Mouse (Mus musculus): ENCODE results near the gene Cpvl. TPM values are rescaled to one million over a fixed set of nuclear protein-coding genes. Genes with fewer than 3 reads are reported as not detected.

Cpvl gene
- total RNA-seq (2021) = not detected

GRCm38 (mm10) chr6:53978571-53978970 lies at the start of gene Cpvl:
Cpvl (minus strand) TSS chr6:53978671.
- no peak for DNase-seq
- intact Hi-C loops (cut with DNase I) = no loop called here

- intact Hi-C loops (cut with DNase I) = loop anchor here (5.0 kb wide), 1 partner anchor 62 kb away; no protein-coding TSS in a partner anchor
- DNase-seq = no peak
Measured at GRCm38 (mm10) chr6:54023846-54024245, 45.4 kb upstream of the Cpvl start.

GRCm38 (mm10) chr6:54021123-54021789 lies 42.8 kb upstream of the Cpvl start:
- intact Hi-C loops (cut with DNase I) = loop anchor here (5.0 kb wide), 1 partner anchor 59 kb away; no protein-coding TSS in a partner anchor
- peak; percentile 29 to 48 for DNase-seq

GRCm38 (mm10) chr6:54018861-54019260 lies 40.4 kb upstream of the Cpvl start:
- intact Hi-C loops (cut with DNase I) = no loop called here
- peak; percentile 25 to 26 for DNase-seq

GRCm38 (mm10) chr6:54018038-54018437 lies 39.6 kb upstream of the Cpvl start:
- DNase-seq = no peak
- intact Hi-C loops (cut with DNase I) = no loop called here

GRCm38 (mm10) chr6:54012163-54012562 lies 33.7 kb upstream of the Cpvl start:
- no peak for DNase-seq
- intact Hi-C loops (cut with DNase I) = no loop called here

- intact Hi-C loops (cut with DNase I) = no loop called here
- no peak for DNase-seq
Measured at GRCm38 (mm10) chr6:54010362-54010761, 31.9 kb upstream of the Cpvl start.

GRCm38 (mm10) chr6:54009293-54009692 lies 30.8 kb upstream of the Cpvl start:
- DNase-seq = no peak
- intact Hi-C loops (cut with DNase I) = no loop called here

GRCm38 (mm10) chr6:54008448-54009120 lies 30.1 kb upstream of the Cpvl start:
- intact Hi-C loops (cut with DNase I) = no loop called here
- DNase-seq = no peak

GRCm38 (mm10) chr6:54005302-54005701 lies 26.8 kb upstream of the Cpvl start:
- no peak for DNase-seq
- intact Hi-C loops (cut with DNase I) = no loop called here

- no peak for DNase-seq
- intact Hi-C loops (cut with DNase I) = no loop called here
Measured at GRCm38 (mm10) chr6:53996226-53996955, 17.9 kb upstream of the Cpvl start.

- DNase-seq = no peak
- intact Hi-C loops (cut with DNase I) = no loop called here
Measured at GRCm38 (mm10) chr6:53995519-53995918, 17.0 kb upstream of the Cpvl start.

- intact Hi-C loops (cut with DNase I) = no loop called here
- no peak for DNase-seq
Measured at GRCm38 (mm10) chr6:53992386-53992785, 13.9 kb upstream of the Cpvl start.

GRCm38 (mm10) chr6:53987235-53987634 lies 8.8 kb upstream of the Cpvl start:
- DNase-seq = no peak
- intact Hi-C loops (cut with DNase I) = no loop called here

- intact Hi-C loops (cut with DNase I) = no loop called here
- DNase-seq = peak in 1 of 2 experiments; percentile 27
Measured at GRCm38 (mm10) chr6:53986273-53986985, 8.0 kb upstream of the Cpvl start.

- DNase-seq = no peak
- intact Hi-C loops (cut with DNase I) = no loop called here
Measured at GRCm38 (mm10) chr6:53983820-53984219, 5.3 kb upstream of the Cpvl start.

- peak in 1 of 2 experiments; percentile 31 for DNase-seq
- intact Hi-C loops (cut with DNase I) = no loop called here
Measured at GRCm38 (mm10) chr6:53982612-53983011, 4.1 kb upstream of the Cpvl start.

- intact Hi-C loops (cut with DNase I) = no loop called here
- no peak for DNase-seq
Measured at GRCm38 (mm10) chr6:53982047-53982600, 3.7 kb upstream of the Cpvl start.

GRCm38 (mm10) chr6:53980817-53981480 lies 2.5 kb upstream of the Cpvl start:
- no peak for DNase-seq
- intact Hi-C loops (cut with DNase I) = no loop called here

- intact Hi-C loops (cut with DNase I) = no loop called here
- no peak for DNase-seq
Measured at GRCm38 (mm10) chr6:53974040-53974439, 4.4 kb downstream of the Cpvl start.

Data from heart, postnatal 10 days (tissue).